Mouse (Mus musculus) induced T-regulatory cell, adult 2 months (primary cell): ENCODE measurements around the gene Shb.

Experiments
- DNase-seq: peaks from one replicate; pipeline ENCODE4 v3.0.0-alpha.2; 2012; ENCODE audit warnings: low read depth

The Shb gene

GRCm38 (mm10) chr4:45527562-45528354, 4.5 kb downstream of the Shb start:
- peak; percentile 15 for DNase-seq

DNA sequence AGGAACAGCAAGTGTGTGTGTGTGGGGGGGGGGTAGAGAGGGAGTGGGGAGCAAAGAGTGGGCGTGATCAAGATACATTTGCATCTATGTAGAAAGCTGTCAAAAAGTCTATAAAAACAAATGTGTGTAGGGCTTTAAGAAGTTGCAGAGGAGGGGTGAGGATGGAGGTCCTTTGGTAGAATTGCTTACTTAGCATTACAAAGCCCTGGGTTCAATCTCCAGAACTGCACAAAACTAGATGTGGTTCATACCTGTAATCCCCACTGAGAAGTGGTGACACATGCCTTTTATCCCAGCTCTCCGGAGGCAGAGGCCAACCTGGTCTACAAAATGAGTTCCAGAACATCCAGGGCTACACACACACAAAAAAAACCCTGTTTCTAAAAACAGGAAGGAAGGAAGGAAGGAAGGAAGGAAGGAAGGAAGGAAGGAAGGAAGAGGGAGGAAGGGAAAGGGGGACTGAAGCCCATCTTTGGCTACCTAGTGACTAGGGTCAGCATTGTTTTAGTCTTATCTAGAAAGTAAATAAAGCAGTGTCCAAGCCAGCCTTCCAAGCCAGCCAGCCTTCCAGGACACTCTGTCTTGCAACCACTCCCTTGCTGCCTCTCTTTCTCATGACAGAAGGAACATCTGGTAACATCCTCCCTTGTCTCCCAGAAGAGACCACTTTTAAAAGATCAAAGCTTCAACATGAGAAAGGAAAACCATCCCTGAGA, 5.3 kb downstream of the Shb start:
- DNase-seq = no peak

DNA sequence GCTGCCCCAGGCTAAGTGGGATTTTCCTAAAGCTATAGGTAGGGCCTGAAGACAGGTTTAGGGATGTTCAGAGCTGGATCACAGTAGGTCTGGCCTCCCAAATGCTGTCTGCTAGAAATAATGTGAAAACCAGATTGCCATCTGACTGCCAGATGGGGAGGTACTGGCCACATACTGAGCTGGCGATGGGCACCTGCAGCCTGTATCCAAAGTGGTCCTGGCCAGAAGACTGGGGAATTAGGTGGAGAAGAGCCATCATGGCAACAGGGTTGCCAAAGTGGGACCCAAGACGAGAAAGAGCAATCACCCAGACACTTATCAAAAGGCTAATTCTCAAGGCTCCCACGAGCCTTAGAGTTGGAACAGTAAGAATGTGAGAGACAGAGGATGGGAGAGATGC, 6.1 kb downstream of the Shb start:
- no peak for DNase-seq

DNA sequence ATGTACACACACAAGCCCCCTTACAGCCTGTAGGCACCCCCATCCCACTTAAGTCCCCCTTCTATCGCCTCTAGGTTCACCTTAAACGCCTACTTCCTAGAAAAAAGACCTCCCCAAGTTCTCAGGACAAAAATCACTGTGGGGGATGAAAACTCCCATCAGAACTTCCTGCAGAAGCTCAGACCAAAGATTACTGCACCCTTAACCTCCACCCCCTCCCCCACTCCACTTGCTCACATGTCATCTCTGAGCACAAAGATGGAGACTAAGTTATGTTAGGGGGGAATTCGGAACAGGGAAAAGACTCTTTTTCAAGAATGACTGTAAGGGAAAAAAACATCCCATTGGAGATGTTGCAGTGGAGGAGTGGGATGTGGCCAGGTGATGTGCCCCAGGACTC, 6.7 kb downstream of the Shb start:
- DNase-seq = no peak

DNA sequence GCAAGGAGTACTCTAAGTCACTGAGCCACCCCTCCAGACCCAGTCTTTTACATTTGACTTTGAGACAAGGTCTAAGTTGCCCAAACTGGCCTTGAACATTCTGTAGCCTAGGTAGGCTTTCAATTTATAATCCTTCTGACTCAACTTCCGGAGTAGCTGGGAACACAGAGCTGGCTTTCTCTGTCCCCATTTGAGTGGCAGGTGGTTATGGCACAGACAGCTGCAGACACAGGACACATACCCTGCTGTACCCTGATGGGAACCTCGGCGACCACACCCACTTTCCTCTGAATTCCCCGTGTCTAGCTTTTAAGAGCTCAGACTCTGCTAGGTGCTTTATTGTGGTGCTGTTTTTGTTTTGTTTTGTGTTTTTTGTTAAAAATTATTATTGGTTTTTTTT, 7.7 kb downstream of the Shb start:
- no peak for DNase-seq

- no peak for DNase-seq
Observed at GRCm38 (mm10) chr4:45523360-45523759, 8.9 kb downstream of the Shb start.

DNA sequence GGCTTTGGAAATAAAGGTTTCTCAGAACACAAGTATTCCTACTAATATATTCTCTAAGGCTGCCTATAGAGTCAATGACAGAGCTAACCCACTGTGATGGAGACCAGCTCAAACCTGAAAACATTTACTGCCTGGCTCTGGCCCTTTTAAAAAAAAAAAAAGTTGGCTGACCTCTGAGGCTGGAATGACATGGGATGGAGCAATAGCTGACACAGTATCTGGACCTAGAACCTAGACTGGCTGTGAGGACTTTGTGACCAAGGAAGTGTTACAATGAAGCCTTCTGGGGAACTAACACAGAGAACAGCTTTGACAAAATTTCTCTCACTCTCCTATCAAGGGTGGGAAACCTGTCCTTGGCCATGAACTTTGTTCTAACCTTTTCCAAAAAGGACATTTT, 9.3 kb downstream of the Shb start:
- DNase-seq = no peak

DNA sequence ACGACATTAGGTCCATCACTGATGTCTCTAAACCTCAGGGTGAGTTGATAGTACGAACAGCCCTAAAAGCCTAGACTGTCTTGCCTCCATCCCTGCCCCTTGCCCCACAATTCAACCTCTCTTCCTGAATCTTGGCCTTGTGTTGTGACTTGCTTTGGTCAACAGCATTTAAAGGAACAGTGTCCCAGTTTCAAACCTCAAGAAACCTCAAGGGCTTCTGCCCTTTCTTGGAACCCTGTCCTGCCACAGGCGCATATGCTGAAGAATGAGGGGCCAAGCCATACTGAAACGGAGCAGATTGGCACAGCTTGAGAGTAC, 9.7 kb downstream of the Shb start:
- DNase-seq = no peak

- DNase-seq = no peak
Observed at GRCm38 (mm10) chr4:45521705-45522582, 10.3 kb downstream of the Shb start.

DNA sequence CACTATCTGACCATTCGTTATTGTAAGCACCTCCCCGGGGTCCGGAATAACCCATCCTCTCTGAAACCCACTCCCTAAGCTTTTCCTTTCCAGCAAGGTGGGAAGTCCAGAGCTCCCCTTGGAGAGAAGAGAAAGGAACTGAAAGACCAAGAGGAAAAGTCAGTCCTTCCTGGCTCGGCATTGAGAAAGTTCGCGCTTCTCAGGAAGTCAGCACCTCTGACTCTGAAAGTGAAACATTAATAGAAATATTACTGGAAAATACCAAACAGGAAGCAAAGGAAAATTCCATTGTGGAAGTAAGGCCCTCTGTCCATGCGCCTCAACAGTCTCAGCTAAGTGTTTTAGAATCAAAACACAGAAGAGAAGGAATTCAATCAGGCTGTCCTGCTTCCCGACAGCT, 11.9 kb downstream of the Shb start:
- no peak for DNase-seq

- no peak for DNase-seq
Observed at GRCm38 (mm10) chr4:45517399-45517798, 14.9 kb downstream of the Shb start.

GRCm38 (mm10) chr4:45515894-45516293, 16.4 kb downstream of the Shb start:
- no peak for DNase-seq

- no peak for DNase-seq
Observed at GRCm38 (mm10) chr4:45514406-45514805, 17.9 kb downstream of the Shb start.

DNA sequence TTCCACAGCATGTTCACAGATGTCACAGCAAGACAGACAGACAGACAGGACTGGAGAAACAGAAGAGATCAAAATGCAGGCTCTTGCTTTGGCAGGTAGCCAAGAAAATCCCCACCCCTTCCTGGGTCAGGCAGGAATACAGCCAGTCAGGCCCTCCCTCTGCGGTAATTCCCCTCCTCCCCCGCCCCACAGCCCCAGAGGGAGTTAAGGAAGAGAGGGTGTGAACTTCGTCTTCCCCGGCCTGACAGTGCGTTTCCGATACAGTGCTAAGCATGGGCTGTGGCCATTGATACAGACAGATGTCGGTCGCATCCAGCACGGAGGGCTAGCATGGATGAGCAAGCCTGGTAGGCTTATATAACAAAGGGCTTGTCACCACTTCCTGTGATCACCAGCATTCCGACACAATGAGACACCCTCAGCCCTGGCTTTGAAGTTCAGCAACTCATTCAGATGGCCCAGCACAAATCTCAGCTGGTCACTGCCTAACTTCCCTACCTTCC, 18.4 kb downstream of the Shb start:
- DNase-seq = peak; percentile 46

DNA sequence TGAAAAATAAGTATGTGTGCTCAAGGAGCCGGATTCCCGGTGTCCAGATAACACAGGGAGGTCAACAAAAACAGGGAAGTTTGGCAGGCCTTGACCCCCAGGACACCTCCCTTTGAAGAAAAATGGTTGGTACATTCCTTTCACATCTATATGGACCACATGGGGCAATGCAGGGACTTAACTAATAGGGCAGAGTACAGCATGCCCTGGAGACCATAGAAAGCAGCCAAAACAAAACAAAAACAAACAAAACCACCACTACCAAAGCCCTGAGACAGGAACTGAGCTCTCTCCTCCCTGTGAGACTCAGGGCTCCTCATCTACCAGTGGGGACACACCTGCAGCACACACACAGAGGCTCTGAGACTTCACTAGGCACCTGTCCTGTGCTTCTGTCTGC, 18.9 kb downstream of the Shb start:
- no peak for DNase-seq

- DNase-seq = no peak
Observed at GRCm38 (mm10) chr4:45510163-45510562, 22.1 kb downstream of the Shb start.

DNA sequence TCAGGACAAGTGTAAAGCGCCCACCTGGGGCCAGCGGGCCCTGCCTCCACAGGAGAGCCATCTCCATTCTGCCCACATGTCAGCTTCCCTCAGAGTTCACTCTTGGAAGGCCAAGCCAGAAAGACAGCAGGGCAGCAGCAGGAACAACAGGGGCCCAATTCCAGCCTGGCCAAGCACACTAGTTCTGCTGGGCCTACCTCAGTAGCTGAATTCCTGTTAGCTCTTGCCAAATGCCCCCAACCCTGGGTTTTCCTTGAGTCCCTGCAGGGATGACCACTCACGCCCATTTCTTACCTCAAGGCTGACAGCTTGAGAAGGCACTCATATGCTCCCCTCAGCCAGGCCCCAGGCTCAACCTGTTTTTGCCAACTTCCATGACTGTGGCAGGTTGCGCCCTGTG, 22.9 kb downstream of the Shb start:
- DNase-seq = no peak

- DNase-seq = no peak
Observed at GRCm38 (mm10) chr4:45508469-45508868, 23.8 kb downstream of the Shb start.

- no peak for DNase-seq
Observed at GRCm38 (mm10) chr4:45507476-45507875, 24.8 kb downstream of the Shb start.

DNA sequence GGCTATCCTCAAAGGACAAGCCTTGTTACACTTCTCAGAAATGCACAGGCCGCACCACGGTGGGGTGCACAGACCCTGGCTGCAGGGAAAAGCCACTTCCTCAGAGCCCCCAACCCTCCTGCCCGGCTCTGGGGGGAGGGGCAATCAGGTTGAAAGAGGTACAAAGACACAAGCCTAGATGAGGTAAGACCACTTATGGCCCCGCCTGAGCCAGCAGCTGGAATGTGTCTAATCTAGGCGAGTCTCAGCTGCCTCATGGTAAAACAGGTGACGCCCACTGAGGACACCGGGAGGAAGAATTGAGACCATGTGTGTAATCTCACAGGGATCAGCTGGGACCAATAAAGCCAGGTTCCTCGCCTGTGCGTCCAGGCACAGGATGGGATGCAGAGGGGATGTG, 25.2 kb downstream of the Shb start:
- no peak for DNase-seq

DNA sequence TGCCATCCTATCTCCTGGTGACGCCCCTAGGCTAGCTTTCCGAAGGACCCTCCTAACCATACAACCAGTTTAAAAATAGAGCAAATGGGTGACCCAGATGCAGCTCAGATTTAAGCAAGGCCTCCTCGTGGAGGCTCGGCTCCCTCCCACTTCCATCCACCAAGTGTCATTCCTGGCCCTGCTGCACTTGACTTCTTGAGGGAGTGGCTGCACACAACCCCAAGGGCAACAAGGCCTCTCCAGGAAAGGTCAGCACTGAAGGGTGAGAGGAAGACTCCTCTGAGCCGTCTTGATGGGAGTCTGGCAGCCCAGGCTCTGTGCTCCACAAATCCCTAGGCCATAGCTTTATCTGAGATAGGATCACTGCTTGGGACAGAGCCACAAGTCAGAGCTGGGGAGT, 25.7 kb downstream of the Shb start:
- DNase-seq = no peak

GRCm38 (mm10) chr4:45505671-45506070, 26.6 kb downstream of the Shb start:
- DNase-seq = no peak

- no peak for DNase-seq
Observed at GRCm38 (mm10) chr4:45505191-45505590, 27.1 kb downstream of the Shb start.
